8 mouse cellular contexts compared by ENCODE assay signal in the genomic region with DNA sequence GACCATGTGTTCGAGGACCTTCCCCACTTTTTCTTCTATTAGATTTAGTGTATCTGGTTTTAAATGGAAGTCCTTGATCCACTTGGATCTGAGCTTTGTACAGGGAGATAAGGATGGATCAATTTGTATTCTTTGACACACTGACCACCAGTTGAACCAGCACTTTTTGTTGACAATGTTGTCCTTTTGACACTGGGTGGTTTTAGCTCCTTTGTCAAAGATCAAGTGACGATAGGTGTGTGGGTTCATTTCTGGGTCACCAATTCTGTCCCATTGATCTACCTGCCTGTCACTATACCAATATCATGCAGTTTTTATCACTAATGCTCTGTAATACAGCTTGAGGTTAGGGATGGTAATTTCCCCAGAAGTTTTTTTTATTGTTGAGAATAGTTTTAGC. TPM values are rescaled to one million over a fixed set of nuclear protein-coding genes. Genes with fewer than 3 reads are reported as not detected.
DNase-seq lines count a peak whose midpoint lies in the region; ATAC-seq and TF ChIP-seq lines count a peak whose summit lies in the region.
"Not testable (repeated sequence)": the region's sequence is repeated elsewhere in the genome, so short reads cannot be mapped to it uniquely, and the experiment has no call there.
"Had no signal": no experiment of that assay in that cellular context is flagged by ENCODE, and none has a peak within 500 bp of the region (broad histone marks: within the 10 kb centered on the region; RNA-seq: fewer than 3 reads in every experiment).

No protein-coding gene starts in this region.

- peak; percentile 23; the same call in 1 of the 2 replicates for TF ChIP-seq EP300 in liver, postnatal 0 days (IDR thresholded peaks at IDR 0.05; ENCODE audit: low read depth)

- H3K4me2 ChIP-seq in liver, embryonic 16.5 days (ENCODE audit: low read depth, low read length); liver, postnatal 0 days (ENCODE audit: low read depth, low read length): not testable (repeated sequence)

- not testable (repeated sequence) for TF ChIP-seq CTCF in liver, adult 2 months (IDR thresholded peaks at IDR 0.05; ENCODE audit: low read depth, low read length); liver, postnatal 0 days (IDR thresholded peaks at IDR 0.05; ENCODE audit: low read depth)

- TF ChIP-seq POLR2A in liver, adult 2 months (IDR thresholded peaks at IDR 0.05; ENCODE audit: extremely low read depth, insufficient read depth, low read length) = not testable (repeated sequence)

- peak; percentile 89 for DNase-seq in liver, adult 2 months (ENCODE audit: extremely low read depth, low read depth, low spot score)
- DNase-seq in liver, postnatal 0 days = not testable (repeated sequence)

- H3K4me1 ChIP-seq in liver, adult 2 months (ENCODE audit: control insufficient read depth, insufficient read depth, low read length); liver, embryonic 16.5 days (ENCODE audit: control insufficient read depth, low read depth, low read length); liver, postnatal 0 days (ENCODE audit: insufficient read depth): not testable (repeated sequence)

- not testable (repeated sequence) for H3K27ac ChIP-seq in liver, adult 2 months (replicated peaks; ENCODE audit: insufficient read depth, low read depth, low read length); liver, embryonic 16.5 days (ENCODE audit: low read length); liver, postnatal 0 days (ENCODE audit: low read depth)

- not testable (repeated sequence) for H3K36me3 ChIP-seq in liver, adult 2 months (ENCODE audit: control insufficient read depth, insufficient read depth, low read length); liver, embryonic 16.5 days (ENCODE audit: control insufficient read depth, insufficient read depth); liver, postnatal 0 days (replicated peaks; ENCODE audit: insufficient read depth, low read length)

- ATAC-seq in liver, embryonic 16.5 days (ENCODE audit: low read depth) = peak; percentile 41; the same call in 1 of the 2 replicates
- peak; percentile 92 for ATAC-seq in liver, postnatal 0 days

- not testable (repeated sequence) for H3K79me2 ChIP-seq in liver, adult 2 months (ENCODE audit: control insufficient read depth, insufficient read depth, low read length)

- not testable (repeated sequence) for H3K9me3 ChIP-seq in liver, embryonic 16.5 days (replicated peaks; ENCODE audit: control insufficient read depth, low read length); liver, postnatal 0 days (ENCODE audit: low read length)

- 26% methylated on average over 2 of the region's 2 CpGs for WGBS in liver, adult 2 months
- 37% methylated on average over 2 of the region's 2 CpGs for WGBS in liver, embryonic 16.5 days (ENCODE audit: insufficient replicate concordance)
- WGBS in liver, postnatal 0 days (ENCODE audit: insufficient replicate concordance) = 65% methylated on average over 2 of the region's 2 CpGs

- H3K4me3 ChIP-seq in liver, adult 2 months (ENCODE audit: insufficient read depth, low read depth, low read length); liver, embryonic 16.5 days (ENCODE audit: low read depth, low read length); liver, postnatal 0 days (ENCODE audit: low read depth, low read length): not testable (repeated sequence)

- not testable (repeated sequence) for H3K27me3 ChIP-seq in liver, adult 2 months (ENCODE audit: control insufficient read depth, insufficient read depth, low read length); liver, embryonic 16.5 days (ENCODE audit: control insufficient read depth, insufficient read depth, low read depth, low read length); liver, postnatal 0 days (ENCODE audit: insufficient read depth, low read length)

- H3K9ac ChIP-seq in liver, adult 2 months (ENCODE audit: low read depth, low read length); liver, embryonic 16.5 days (ENCODE audit: low read depth, low read length); liver, postnatal 0 days (replicated peaks): not testable (repeated sequence)

RNA-seq across cellular contexts. Expression of gene Raet1d, which starts 4.6 kb away (rescaled TPM):
- 13.0 and 18.3 TPM in 2 replicates for total RNA-seq in liver, adult 2 months (2014; rRNA removed)
- polyA plus RNA-seq in liver, adult 2 months (2012; rRNA removed) = 9.1 and 17.7 TPM in 2 replicates
- 9.0 and 10.0 TPM in 2 replicates for polyA plus RNA-seq in liver, embryonic 16.5 days (2015; fragmentation: Nextera tagmentation; extraction: Ambion mirVana)
- 14.8 and 18.4 TPM in 2 replicates for polyA plus RNA-seq in liver, postnatal 0 days (2015; fragmentation: Nextera tagmentation; extraction: Ambion mirVana)
- total RNA-seq: adrenal gland, adult 18-20 months; adrenal gland, adult 8-10 months; adrenal gland, postnatal 36 days; G1E had no signal
- polyA plus RNA-seq: adrenal gland, adult 2 months; G1E had no signal
